In genomic region chr16:36983796-36984195, GRCm38 (mm10) we compare ENCODE assay signal across 18 mouse cellular contexts. TPM values are rescaled to one million over a fixed set of nuclear protein-coding genes. Genes with fewer than 3 reads are reported as not detected.
"Had no signal": no experiment of that assay in that cellular context is flagged by ENCODE, and none has a peak within 500 bp of the region (broad histone marks: within the 10 kb centered on the region; RNA-seq: fewer than 3 reads in every experiment).

No protein-coding gene starts in this region.

- H3K4me1 ChIP-seq: lung, embryonic 15.5 days; midbrain, embryonic 13.5 days; midbrain, embryonic 15.5 days; neural tube, embryonic 12.5 days; stomach, embryonic 15.5 days had no signal

- H3K4me3 ChIP-seq: lung, embryonic 15.5 days; megakaryocyte, embryonic 14.5 days; midbrain, embryonic 13.5 days; midbrain, embryonic 15.5 days; neural tube, embryonic 12.5 days; stomach, embryonic 15.5 days had no signal

- H3K27ac ChIP-seq: lung, embryonic 15.5 days; macrophage; midbrain, embryonic 13.5 days; midbrain, embryonic 15.5 days; neural tube, embryonic 12.5 days; stomach, embryonic 15.5 days had no signal

- DNase-seq: lung, adult 2 months; lung, postnatal 14 days; lung, postnatal 36 days; right cerebral cortex, postnatal 14 days; thymus, adult 18-20 months; thymus, postnatal 14 days; thymus, postnatal 36 days had no signal

- H3K4me2 ChIP-seq: lung, embryonic 15.5 days; midbrain, embryonic 11.5 days; midbrain, embryonic 13.5 days; midbrain, embryonic 15.5 days; neural tube, embryonic 12.5 days; stomach, embryonic 15.5 days had no signal

- H3K9ac ChIP-seq: lung, embryonic 15.5 days; midbrain, embryonic 13.5 days; midbrain, embryonic 15.5 days; neural tube, embryonic 12.5 days; stomach, embryonic 15.5 days had no signal

- ATAC-seq: lung, postnatal 0 days; midbrain, embryonic 13.5 days; midbrain, embryonic 15.5 days had no signal

- H3K9me3 ChIP-seq: lung, embryonic 15.5 days; midbrain, embryonic 13.5 days; midbrain, embryonic 15.5 days; neural tube, embryonic 12.5 days; stomach, embryonic 15.5 days had no signal

- H3K27me3 ChIP-seq: lung, embryonic 15.5 days; midbrain, embryonic 13.5 days; midbrain, embryonic 15.5 days; neural tube, embryonic 12.5 days; stomach, embryonic 15.5 days had no signal

- H3K36me3 ChIP-seq: lung, embryonic 15.5 days; midbrain, embryonic 13.5 days; midbrain, embryonic 15.5 days; neural tube, embryonic 12.5 days; stomach, embryonic 15.5 days had no signal

RNA-seq across cellular contexts. Expression of gene Fbxo40, which starts 6.5 kb away (rescaled TPM):
- polyA plus RNA-seq: midbrain, embryonic 11.5 days; midbrain, embryonic 13.5 days; midbrain, embryonic 15.5 days; midbrain, postnatal 0 days; neural tube, embryonic 12.5 days; neural tube, embryonic 14.5 days had no signal
